Mouse (Mus musculus) intestine, embryonic 15.5 days (tissue): ENCODE results near the gene Gm37240. TPM values are rescaled to one million over a fixed set of nuclear protein-coding genes. Genes with fewer than 3 reads are reported as not detected.
A peak's percentile ranks its signal among the peaks of the same experiment; 100 is the strongest.

Experiments used
- ATAC-seq: fragments of 200-750 bp; cut with Nextera tagmentation; 2 replicates; pipeline ENCODE4 v1.8.0; 2017; ENCODE audit warnings: moderate TSS enrichment, moderate library complexity
- H3K27ac ChIP-seq: fragments of 300-500 bp; sonication (generic); 2 replicates; pipeline ENCODE4 v1.5.1; 2015; ENCODE audit warnings: mild to moderate bottlenecking, inconsistent platforms
- H3K27me3 ChIP-seq: fragments of 300-500 bp; sonication (generic); replicated peaks from 2 replicates; pipeline ENCODE4 v1.6.1; 2015; ENCODE audit warnings: inconsistent platforms
- H3K36me3 ChIP-seq: fragments of 300-500 bp; sonication (generic); 2 replicates; pipeline ENCODE4 v1.6.1; 2015; ENCODE audit warnings: inconsistent platforms
- H3K4me1 ChIP-seq: fragments of 300-500 bp; sonication (generic); replicated peaks from 2 replicates; pipeline ENCODE4 v1.6.1; 2015; ENCODE audit warnings: inconsistent platforms
- H3K4me2 ChIP-seq: fragments of 300-500 bp; sonication (generic); replicated peaks from 2 replicates; pipeline ENCODE4 v1.6.1; 2015; ENCODE audit warnings: mild to moderate bottlenecking, inconsistent platforms
- H3K4me3 ChIP-seq: fragments of 300-500 bp; sonication (generic); replicated peaks from 2 replicates; pipeline ENCODE4 v1.5.1; 2015; ENCODE audit warnings: inconsistent platforms
- H3K9ac ChIP-seq: fragments of 300-500 bp; sonication (generic); 2 replicates; pipeline ENCODE4 v1.6.1; 2015; ENCODE audit warnings: inconsistent platforms
- H3K9me3 ChIP-seq: fragments of 300-500 bp; sonication (generic); 2 replicates; pipeline ENCODE4 v1.6.1; 2016; ENCODE audit warnings: inconsistent platforms
- WGBS: fragments of 180-500 bp; shearing (Covaris S2); methylation state at CpG from one replicate; pipeline ENCODE4 v1.1.7; 2015; 5-methylcytosine and 5-hydroxymethylcytosine counted together
- polyA plus RNA-seq: library from polyadenylated mRNA; unstranded; fragments of >200 nt; fragmentation: Nextera tagmentation; extraction: Ambion mirVana; gene quantifications from 2 replicates; pipeline ENCODE4 v1.2.1, GENCODE M21; 2015

Gm37240 gene
- polyA plus RNA-seq, 1 experiment from 2014 or later: 6.5 TPM

DNA sequence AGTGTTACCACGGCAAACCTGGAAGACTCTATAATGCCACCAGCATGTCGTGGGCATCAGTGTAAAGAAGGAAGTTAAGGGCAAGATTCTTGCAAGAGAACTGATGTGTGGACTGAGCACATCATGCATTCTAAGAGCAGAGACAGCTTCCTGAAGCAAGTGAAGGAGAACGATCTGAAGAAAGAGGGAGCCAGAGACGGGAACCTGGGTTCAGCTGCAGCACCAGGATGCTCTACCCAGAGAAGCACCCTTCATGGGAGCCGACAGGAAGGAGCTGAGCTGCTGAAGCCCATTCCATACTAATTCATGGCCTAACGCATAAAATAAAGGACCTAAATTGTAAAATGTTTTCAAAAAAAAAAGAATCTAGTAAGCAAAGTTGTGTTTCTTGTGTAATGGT lies 27.5 kb upstream of the Gm37240 start:
- H3K36me3 ChIP-seq: no peaks in the 10 kb centered on the region
- H3K4me1 ChIP-seq: no peaks in the 10 kb centered on the region
- 88% methylated on average over 6 of the region's 6 CpGs for WGBS
- no peak overlapping the region for H3K4me2 ChIP-seq
- H3K9ac ChIP-seq: no peak overlapping the region
- no peak overlapping the region for H3K27ac ChIP-seq
- H3K9me3 ChIP-seq: no peaks in the 10 kb centered on the region
- no peak for ATAC-seq
- no peaks in the 10 kb centered on the region for H3K27me3 ChIP-seq
- H3K4me3 ChIP-seq: no peak overlapping the region

GRCm38 (mm10) chr3:85907136-85907535 lies 19.8 kb upstream of the Gm37240 start:
- Histone ChIP-seq H3K4me1 (no peaks in the 10 kb centered on the region), H3K9ac (no peak overlapping the region), H3K9me3 (no peaks in the 10 kb centered on the region), H3K4me3 (no peak overlapping the region), H3K27me3 (no peaks in the 10 kb centered on the region), H3K27ac (no peak overlapping the region), H3K4me2 (no peak overlapping the region), H3K36me3 (no peaks in the 10 kb centered on the region)
- 79% methylated on average over 7 of the region's 7 CpGs for WGBS
- no peak for ATAC-seq

- no peak for ATAC-seq
- no peaks in the 10 kb centered on the region for H3K9me3 ChIP-seq
- no peak overlapping the region for H3K4me2 ChIP-seq
- no peak overlapping the region for H3K4me3 ChIP-seq
- no peak overlapping the region for H3K27ac ChIP-seq
- no peaks in the 10 kb centered on the region for H3K27me3 ChIP-seq
- H3K4me1 ChIP-seq: no peaks in the 10 kb centered on the region
- no peak overlapping the region for H3K9ac ChIP-seq
- H3K36me3 ChIP-seq: no peaks in the 10 kb centered on the region
These were observed 17.1 kb upstream of the Gm37240 start for GRCm38 (mm10) chr3:85904371-85904770.

DNA sequence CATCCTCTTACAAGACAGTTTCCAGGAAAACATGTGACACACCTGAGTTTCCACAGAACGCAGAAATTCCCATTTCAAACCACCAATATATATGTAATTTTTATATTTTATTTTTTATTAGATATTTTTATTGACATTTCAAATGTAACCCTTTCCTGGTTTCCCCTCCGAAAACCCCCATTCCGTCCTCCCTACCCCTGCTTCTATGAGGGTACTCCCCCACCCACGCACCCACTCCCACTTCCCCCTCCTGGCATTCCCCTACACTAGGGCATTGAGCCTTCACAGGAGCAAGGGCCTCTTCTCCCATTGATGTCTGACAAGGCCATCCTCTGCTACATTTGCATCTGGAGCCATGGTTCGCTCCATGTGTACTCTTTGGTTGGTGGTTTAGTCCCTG lies 7.7 kb upstream of the Gm37240 start:
- no peak overlapping the region for H3K4me2 ChIP-seq

GRCm38 (mm10) chr3:85891571-85891970 lies 4.3 kb upstream of the Gm37240 start:
- Histone ChIP-seq H3K36me3 (no peaks in the 10 kb centered on the region), H3K9me3 (no peaks in the 10 kb centered on the region), H3K4me1 (peaks cover 12% of the 10 kb centered on the region), H3K27ac (no peak overlapping the region), H3K27me3 (no peaks in the 10 kb centered on the region), H3K4me3 (no peak overlapping the region), H3K4me2 (no peak overlapping the region), H3K9ac (no peak overlapping the region)
- ATAC-seq: no peak
- 72% methylated on average over 1 of the region's 1 CpGs for WGBS

More for the DNA sequence above, 7.7 kb upstream of the Gm37240 start:
- WGBS: 93% methylated on average over 5 of the region's 5 CpGs
- Histone ChIP-seq H3K27ac (no peak overlapping the region), H3K27me3 (no peaks in the 10 kb centered on the region), H3K36me3 (no peaks in the 10 kb centered on the region), H3K4me1 (no peaks in the 10 kb centered on the region), H3K4me3 (no peak overlapping the region), H3K9ac (no peak overlapping the region), H3K9me3 (no peaks in the 10 kb centered on the region)
- no peak for ATAC-seq

GRCm38 (mm10) chr3:85888221-85888671 lies 928 bp upstream of the Gm37240 start:
- WGBS: 18% methylated on average over 11 of the region's 11 CpGs
- H3K36me3 ChIP-seq: no peaks in the 10 kb centered on the region
- peak; percentile 44 for ATAC-seq

DNA sequence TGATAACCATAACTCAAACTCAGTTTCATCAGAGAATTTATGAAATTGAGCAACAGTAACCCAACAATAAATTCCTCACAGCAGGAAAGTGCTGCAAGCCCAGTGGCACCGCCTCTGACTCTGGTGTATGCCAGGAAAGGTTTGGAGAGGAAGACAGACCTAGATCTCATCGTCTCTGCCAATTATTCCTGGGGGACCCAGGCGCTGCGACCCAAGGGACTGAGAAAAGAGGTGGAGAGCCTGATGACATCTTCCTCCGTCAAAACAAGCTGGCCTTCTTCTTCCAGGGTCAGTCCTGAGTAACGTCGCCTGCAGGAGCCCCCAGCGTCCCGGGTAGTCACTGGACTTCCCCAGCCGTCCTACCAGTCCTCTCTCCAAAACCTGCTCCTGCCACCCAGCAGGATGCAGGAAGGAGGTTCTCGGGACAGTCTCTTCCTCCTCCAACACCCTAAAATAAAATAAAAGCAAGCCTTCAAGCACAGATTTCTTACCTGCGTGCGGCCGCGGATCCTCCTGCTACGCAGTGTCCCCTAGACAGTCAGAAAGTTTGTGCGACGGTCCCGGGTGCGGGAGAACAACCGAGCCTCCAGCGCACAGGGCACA lies 581 bp downstream of the Gm37240 start:
- H3K9ac ChIP-seq: peak overlapping the region; percentile 57
- peak overlapping the region; percentile 94 for H3K4me2 ChIP-seq
- no peaks in the 10 kb centered on the region for H3K9me3 ChIP-seq
- ATAC-seq: peak; percentile 27
- WGBS: 4% methylated on average over 22 of the region's 22 CpGs
- H3K27ac ChIP-seq: peak overlapping the region; percentile 49; the same call in 1 of the 2 replicates
- peaks cover 12% of the 10 kb centered on the region for H3K4me1 ChIP-seq
- H3K4me3 ChIP-seq: peak overlapping the region; percentile 57
- no peaks in the 10 kb centered on the region for H3K27me3 ChIP-seq
- no peaks in the 10 kb centered on the region for H3K36me3 ChIP-seq

More at GRCm38 (mm10) chr3:85888221-85888671, 928 bp upstream of the Gm37240 start:
- Histone ChIP-seq H3K4me1 (peaks cover 12% of the 10 kb centered on the region), H3K9ac (0 out of 2 replicates have a peak overlapping the region, but pooled peaks have one; percentile 57), H3K27me3 (no peaks in the 10 kb centered on the region), H3K4me3 (peak overlapping the region; percentile 57), H3K9me3 (no peaks in the 10 kb centered on the region), H3K27ac (peak overlapping the region; percentile 58; the same call in 1 of the 2 replicates), H3K4me2 (peak overlapping the region; percentile 94)

- WGBS: 44% methylated on average over 1 of the region's 1 CpGs
- H3K27ac ChIP-seq: no peak overlapping the region
- 0 out of 2 replicates have a peak overlapping the region, but pooled peaks have one; percentile 57 for H3K4me3 ChIP-seq
- H3K4me1 ChIP-seq: peaks cover 12% of the 10 kb centered on the region
- no peak overlapping the region for H3K9ac ChIP-seq
- H3K27me3 ChIP-seq: no peaks in the 10 kb centered on the region
- H3K36me3 ChIP-seq: no peaks in the 10 kb centered on the region
- no peaks in the 10 kb centered on the region for H3K9me3 ChIP-seq
- ATAC-seq: no peak
- peak overlapping the region; percentile 94 for H3K4me2 ChIP-seq
These were observed 1.4 kb downstream of the Gm37240 start for GRCm38 (mm10) chr3:85885906-85886305.

DNA sequence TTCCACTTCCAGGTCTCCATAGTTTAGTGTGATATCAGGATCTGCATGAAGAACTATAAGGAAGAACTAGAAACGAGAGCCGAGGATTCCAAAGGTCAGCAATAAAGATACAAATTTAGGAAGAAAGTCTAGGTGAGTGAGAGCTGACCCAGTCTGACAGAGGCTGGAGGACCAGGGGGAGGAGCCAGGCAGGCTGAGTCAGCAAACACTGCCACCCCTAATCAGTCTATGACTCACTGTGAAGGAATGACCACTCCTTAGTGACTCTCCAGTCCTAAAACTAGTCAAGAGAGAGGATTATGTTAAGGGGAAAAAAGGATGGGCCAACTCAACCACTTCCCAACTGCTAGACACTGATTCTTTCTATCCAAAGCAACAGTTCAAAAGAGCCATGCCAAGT lies 6.6 kb downstream of the Gm37240 start:
- H3K27me3 ChIP-seq: no peaks in the 10 kb centered on the region
- H3K27ac ChIP-seq: no peak overlapping the region
- H3K36me3 ChIP-seq: no peaks in the 10 kb centered on the region
- no peak overlapping the region for H3K9ac ChIP-seq
- no peaks in the 10 kb centered on the region for H3K9me3 ChIP-seq
- WGBS: 51% methylated on average over 2 of the region's 2 CpGs
- H3K4me2 ChIP-seq: no peak overlapping the region
- H3K4me1 ChIP-seq: no peaks in the 10 kb centered on the region
- no peak overlapping the region for H3K4me3 ChIP-seq
- ATAC-seq: peak; percentile 98

DNA sequence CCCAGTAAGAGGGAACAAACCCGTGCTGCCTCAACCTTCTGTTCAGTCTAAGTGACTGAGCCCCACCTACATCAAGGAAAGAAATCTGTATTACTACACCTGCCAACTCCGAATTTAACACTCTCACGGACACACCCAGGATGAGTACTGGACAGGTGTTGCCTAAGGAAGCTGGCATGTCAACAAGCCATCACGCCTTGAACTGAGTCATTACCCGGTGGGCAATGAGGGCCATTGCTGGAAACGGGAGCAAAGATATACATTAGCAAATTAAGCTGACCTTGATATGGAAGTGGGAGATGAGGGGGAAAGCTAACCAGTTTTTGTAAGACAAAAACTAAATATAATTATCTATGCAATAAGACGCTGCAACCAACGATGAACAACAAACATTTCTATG lies 7.2 kb downstream of the Gm37240 start:
- no peak overlapping the region for H3K27ac ChIP-seq
- WGBS: 79% methylated on average over 8 of the region's 8 CpGs
- no peak for ATAC-seq

GRCm38 (mm10) chr3:85878911-85879310 lies 8.4 kb downstream of the Gm37240 start:
- ATAC-seq: no peak
- Histone ChIP-seq H3K9ac (no peak overlapping the region), H3K4me3 (no peak overlapping the region), H3K9me3 (no peaks in the 10 kb centered on the region), H3K27me3 (no peaks in the 10 kb centered on the region), H3K27ac (no peak overlapping the region), H3K4me1 (no peaks in the 10 kb centered on the region), H3K4me2 (no peak overlapping the region), H3K36me3 (no peaks in the 10 kb centered on the region)
- WGBS: 68% methylated on average over 5 of the region's 5 CpGs

More for the DNA sequence above, 7.2 kb downstream of the Gm37240 start:
- Histone ChIP-seq H3K9me3 (no peaks in the 10 kb centered on the region), H3K4me3 (no peak overlapping the region), H3K36me3 (no peaks in the 10 kb centered on the region), H3K27me3 (no peaks in the 10 kb centered on the region), H3K9ac (no peak overlapping the region), H3K4me2 (no peak overlapping the region), H3K4me1 (no peaks in the 10 kb centered on the region)

GRCm38 (mm10) chr3:85863996-85864395 lies 23.3 kb downstream of the Gm37240 start:
- Histone ChIP-seq H3K36me3 (no peaks in the 10 kb centered on the region), H3K4me3 (no peak overlapping the region), H3K27ac (no peak overlapping the region), H3K4me1 (no peaks in the 10 kb centered on the region), H3K9ac (no peak overlapping the region), H3K4me2 (no peak overlapping the region), H3K9me3 (0 out of 2 replicates have a peak, but pooled peaks cover 2% of the 10 kb centered on the region), H3K27me3 (no peaks in the 10 kb centered on the region)
- ATAC-seq: no peak
- 22% methylated on average over 3 of the region's 3 CpGs for WGBS

GRCm38 (mm10) chr3:85862886-85863285 lies 24.4 kb downstream of the Gm37240 start:
- ATAC-seq: no peak
- Histone ChIP-seq H3K9ac (no peak overlapping the region), H3K9me3 (no peaks in the 10 kb centered on the region), H3K27me3 (no peaks in the 10 kb centered on the region), H3K27ac (no peak overlapping the region), H3K36me3 (no peaks in the 10 kb centered on the region), H3K4me1 (no peaks in the 10 kb centered on the region), H3K4me3 (no peak overlapping the region), H3K4me2 (no peak overlapping the region)
- 83% methylated on average over 2 of the region's 2 CpGs for WGBS
